Mouse (Mus musculus): ENCODE results near the gene Stk16.

GRCm38 (mm10) chr1:75244836-75245235, 34.2 kb downstream of the Stk16 start:
- TF ChIP-seq CTCF (IDR thresholded peaks at IDR 0.05; ENCODE audit: insufficient read depth, low read length) (no peak), POLR2A (IDR thresholded peaks at IDR 0.05; ENCODE audit: borderline replicate concordance, extremely low read depth, low read depth, low read length) (no peak)
